Mouse (Mus musculus) olfactory bulb, adult 2 months (tissue): ENCODE measurements around the gene Eva1a.

Source experiments
- CTCF ChIP-seq: fragments of 200-500 bp; IDR thresholded peaks from 2 replicates; pipeline ENCODE4 v1.5.1; 2012; ENCODE audit warnings: low read depth, mild to moderate bottlenecking, low read length, moderate library complexity; ENCODE audit not compliant: insufficient read depth
- POLR2A ChIP-seq: fragments of 200-500 bp; IDR thresholded peaks from 2 replicates; pipeline ENCODE4 v1.6.1; 2012; ENCODE audit warnings: mild to moderate bottlenecking, low read depth, low read length, moderate library complexity; ENCODE audit not compliant: insufficient read depth

DNA sequence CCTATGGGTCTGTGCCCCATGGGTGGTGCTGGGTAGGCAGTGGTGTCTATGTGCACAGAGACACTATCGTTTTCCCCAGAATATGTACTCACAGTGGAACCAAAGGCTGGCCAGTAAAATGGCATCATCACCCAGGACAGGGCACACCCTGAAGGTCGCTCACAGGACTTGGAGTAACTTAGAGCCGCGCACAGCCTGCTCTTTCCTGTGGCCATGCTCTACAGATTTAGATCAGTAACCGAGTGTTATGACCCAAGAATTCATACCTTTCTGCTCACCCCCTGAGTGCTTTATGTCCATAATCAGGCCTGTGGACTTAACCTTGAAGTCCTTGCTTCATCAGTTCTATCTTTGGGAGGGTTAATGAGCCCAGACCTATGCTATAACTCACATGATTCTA, 77.0 kb downstream of the Eva1a start:
- TF ChIP-seq CTCF (no peak), POLR2A (no peak)
